Mouse (Mus musculus) spleen, adult 2 months (tissue): Measurements from ENCODE around the gene Pkn1. TPM values are rescaled to one million over a fixed set of nuclear protein-coding genes. Genes with fewer than 3 reads are reported as not detected.

Experiments
- DNase-seq, 2 experiments: peaks; one replicate each; pipeline versions ENCODE4 v3.0.0 to v3.0.0-alpha.2; 2012 to 2021; ENCODE audit warnings: low spot score in 2 of 2, low read depth in 1 of 2
- H3K27ac ChIP-seq: fragments of 200-500 bp; 2 replicates; pipeline ENCODE4 v1.5.1; 2012; ENCODE audit warnings: low read length, inconsistent platforms; ENCODE audit not compliant: insufficient read depth
- H3K27me3 ChIP-seq: fragments of 200-500 bp; 2 replicates; pipeline ENCODE4 v1.6.1; 2012; ENCODE audit warnings: mild to moderate bottlenecking, moderate library complexity, low read length, inconsistent platforms; ENCODE audit not compliant: control insufficient read depth, insufficient read depth
- H3K36me3 ChIP-seq: fragments of 200-500 bp; 2 replicates; pipeline ENCODE4 v1.6.1; 2012; ENCODE audit warnings: mild to moderate bottlenecking, low read length, inconsistent platforms; ENCODE audit not compliant: control insufficient read depth, insufficient read depth
- H3K4me1 ChIP-seq: fragments of 200-500 bp; 2 replicates; pipeline ENCODE4 v1.6.1; 2011; ENCODE audit warnings: inconsistent platforms; ENCODE audit not compliant: control insufficient read depth, insufficient read depth, insufficient read length
- H3K4me3 ChIP-seq: fragments of 200-500 bp; 2 replicates; pipeline ENCODE4 v1.5.1; 2011; ENCODE audit warnings: mild to moderate bottlenecking, inconsistent platforms; ENCODE audit not compliant: insufficient read depth, insufficient read length; ENCODE audit errors: extremely low read depth
- CTCF ChIP-seq: fragments of 200-500 bp; IDR thresholded peaks from 2 replicates; pipeline ENCODE4 v1.5.1; 2011; ENCODE audit warnings: mild to moderate bottlenecking, inconsistent platforms; ENCODE audit not compliant: insufficient read depth, insufficient read length, insufficient replicate concordance; ENCODE audit errors: extremely low read depth
- POLR2A ChIP-seq: fragments of 200-500 bp; IDR thresholded peaks from 2 replicates; pipeline ENCODE4 v1.6.1; 2011; ENCODE audit warnings: low read depth, low read length, inconsistent platforms
- WGBS: fragments of 180-500 bp; shearing (Covaris S2); methylation state at CpG from one replicate; pipeline ENCODE4 v1.1.7; 2018; 5-methylcytosine and 5-hydroxymethylcytosine counted together
- polyA plus RNA-seq: library from polyadenylated mRNA; depleted of rRNA; stranded (reverse); fragments of >200 nt; gene quantifications from 2 replicates; pipeline ENCODE4 v1.2.3, GENCODE M21; 2012

Gene Pkn1
- polyA plus RNA-seq, 1 experiment, result 165 TPM

GRCm38 (mm10) chr8:83715031-83715690, 16.2 kb upstream of the Pkn1 start, which contains the start of gene Ddx39:
Gene Ddx39, plus strand, starts transcription at chr8:83715177.
- H3K4me3 ChIP-seq, result peak within 1 kb of the TSS; percentile 79
- peak within 1 kb of the TSS; percentile 93 for H3K27ac ChIP-seq
- under 1% methylated on average over 63 of the region's 63 CpGs for WGBS
- H3K4me1 ChIP-seq, result no peaks in the 10 kb centered on the region; the same call in 1 of the 2 replicates
- TF ChIP-seq POLR2A, result peak; percentile 49; the same call in 1 of the 2 replicates
- TF ChIP-seq CTCF, result 0 out of 2 replicates have a peak, but pooled peaks have one; percentile 0
- peak; percentile 94 to 98 for DNase-seq
- no peaks in the 10 kb centered on the region for H3K27me3 ChIP-seq
- peaks cover 4% of the 10 kb centered on the region; the same call in 1 of the 2 replicates for H3K36me3 ChIP-seq

GRCm38 (mm10) chr8:83714676-83715030, 15.7 kb upstream of the Pkn1 start:
- no peaks in the 10 kb centered on the region for H3K27me3 ChIP-seq
- no peak for TF ChIP-seq CTCF
- TF ChIP-seq POLR2A, result no peak
- WGBS, result 14% methylated on average over 8 of the region's 8 CpGs
- no peaks in the 10 kb centered on the region; the same call in 1 of the 2 replicates for H3K4me1 ChIP-seq
- DNase-seq, result no peak
- peaks cover 3% of the 10 kb centered on the region; the same call in 1 of the 2 replicates for H3K36me3 ChIP-seq
- peak overlapping the region; percentile 7; the same call in 1 of the 2 replicates for H3K4me3 ChIP-seq
- no peak overlapping the region for H3K27ac ChIP-seq

GRCm38 (mm10) chr8:83707554-83707953, 8.6 kb upstream of the Pkn1 start:
- TF ChIP-seq CTCF (no peak), POLR2A (no peak)
- H3K4me3 ChIP-seq, result no peak overlapping the region
- no peak for DNase-seq
- H3K36me3 ChIP-seq, result no peaks in the 10 kb centered on the region
- no peaks in the 10 kb centered on the region for H3K27me3 ChIP-seq
- H3K27ac ChIP-seq, result no peak overlapping the region
- 85% methylated on average over 8 of the region's 8 CpGs for WGBS
- H3K4me1 ChIP-seq, result no peaks in the 10 kb centered on the region

GRCm38 (mm10) chr8:83706411-83706810, 7.4 kb upstream of the Pkn1 start:
- Histone ChIP-seq H3K4me3 (no peak overlapping the region), H3K4me1 (no peaks in the 10 kb centered on the region), H3K27ac (no peak overlapping the region), H3K27me3 (no peaks in the 10 kb centered on the region), H3K36me3 (no peaks in the 10 kb centered on the region)
- TF ChIP-seq POLR2A, result no peak
- no peak for TF ChIP-seq CTCF
- WGBS, result 71% methylated on average over 5 of the region's 5 CpGs
- no peak for DNase-seq

GRCm38 (mm10) chr8:83703426-83703825, 4.4 kb upstream of the Pkn1 start:
- Histone ChIP-seq H3K27me3 (no peaks in the 10 kb centered on the region), H3K4me3 (no peak overlapping the region), H3K36me3 (no peaks in the 10 kb centered on the region), H3K4me1 (no peaks in the 10 kb centered on the region), H3K27ac (no peak overlapping the region)
- DNase-seq, result no peak
- TF ChIP-seq POLR2A (no peak), CTCF (no peak)
- WGBS, result 91% methylated on average over 4 of the region's 4 CpGs

GRCm38 (mm10) chr8:83700423-83701085, 1.6 kb upstream of the Pkn1 start:
- no peaks in the 10 kb centered on the region for H3K36me3 ChIP-seq
- no peak overlapping the region for H3K4me3 ChIP-seq
- no peaks in the 10 kb centered on the region for H3K27me3 ChIP-seq
- no peak for DNase-seq
- peak overlapping the region; percentile 19; the same call in 1 of the 2 replicates for H3K27ac ChIP-seq
- 69% methylated on average over 9 of the region's 9 CpGs for WGBS
- no peak for TF ChIP-seq POLR2A
- no peak for TF ChIP-seq CTCF
- peaks cover 10% of the 10 kb centered on the region; the same call in 1 of the 2 replicates for H3K4me1 ChIP-seq

- peak; percentile 40 to 49 for DNase-seq
- Histone ChIP-seq H3K27me3 (no peaks in the 10 kb centered on the region), H3K4me1 (peaks cover 20% of the 10 kb centered on the region), H3K4me3 (peak overlapping the region; percentile 78), H3K27ac (peak overlapping the region; percentile 97), H3K36me3 (no peaks in the 10 kb centered on the region)
- WGBS, result 3% methylated on average over 9 of the region's 9 CpGs
- peak; percentile 62 for TF ChIP-seq POLR2A
- no peak for TF ChIP-seq CTCF
Measured at GRCm38 (mm10) chr8:83699566-83699965, 587 bp upstream of the Pkn1 start.
